Mouse (Mus musculus) cerebellum, adult 2 months (tissue): Measurements from ENCODE around the gene Hhipl1.

Experiments
- CTCF ChIP-seq: fragments of 200-500 bp; IDR thresholded peaks from 2 replicates; pipeline ENCODE4 v1.5.1; 2011; ENCODE audit warnings: low read depth, mild to moderate bottlenecking, control low read depth, low read length, moderate library complexity, borderline replicate concordance; ENCODE audit not compliant: insufficient read depth
- POLR2A ChIP-seq: fragments of 200-500 bp; IDR thresholded peaks from 2 replicates; pipeline ENCODE4 v1.6.1; 2011; ENCODE audit warnings: low read length, control low read depth, borderline replicate concordance; ENCODE audit not compliant: insufficient read depth

DNA sequence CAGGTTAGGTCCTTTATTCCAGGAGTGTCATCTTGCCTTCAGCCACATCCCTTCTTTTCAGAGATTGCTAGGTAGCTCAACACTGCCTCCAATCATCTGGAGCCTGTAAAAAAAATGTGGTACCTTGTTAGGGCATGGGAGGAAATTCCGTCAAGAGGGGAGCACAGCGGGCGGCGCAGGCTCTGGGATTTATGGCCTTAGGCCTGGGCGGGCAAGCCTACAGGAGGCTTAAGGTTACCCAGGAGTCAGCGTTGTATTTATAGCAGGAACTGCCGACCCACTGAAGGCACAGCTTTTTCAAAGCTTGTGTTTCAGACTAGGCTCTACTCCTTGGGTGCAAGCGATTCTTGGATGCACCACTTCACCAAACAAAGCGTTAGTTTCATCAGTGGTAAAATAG, 67.5 kb downstream of the Hhipl1 start:
- no peak for TF ChIP-seq CTCF
- TF ChIP-seq POLR2A, result no peak
